Mouse (Mus musculus): ENCODE data around the gene Tgfbr1. TPM values are rescaled to one million over a fixed set of nuclear protein-coding genes. Genes with fewer than 3 reads are reported as not detected.
A peak's percentile ranks its signal among the peaks of the same experiment; 100 is the strongest.

Tgfbr1 gene
- total RNA-seq, 2 experiments from 2014 or later = 18.4 to 18.8 TPM

DNA sequence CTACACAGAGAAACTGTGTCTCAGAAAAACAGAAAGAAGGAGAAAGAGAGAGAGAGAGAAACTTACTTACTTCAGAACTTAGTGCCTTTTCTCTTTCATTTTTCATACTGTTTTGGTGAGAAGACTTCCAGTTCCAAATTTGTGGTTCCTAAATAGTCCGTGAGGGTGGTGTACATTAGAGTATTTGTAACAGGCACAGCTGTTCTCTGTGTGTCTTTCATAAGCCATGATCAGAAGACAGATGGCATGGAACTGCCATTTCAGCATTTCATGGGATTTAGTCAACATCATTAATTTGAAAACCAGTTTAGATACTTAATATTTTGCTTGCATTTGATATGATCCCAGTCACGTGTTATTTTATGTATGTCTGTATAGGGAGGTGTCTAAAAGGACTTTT lies 51.5 kb downstream of the Tgfbr1 start:
- DNase-seq (ENCODE audit: low spot score in 2 of 2) = no peak
- intact Hi-C loops (cut with DNase I) = no loop called here

DNA sequence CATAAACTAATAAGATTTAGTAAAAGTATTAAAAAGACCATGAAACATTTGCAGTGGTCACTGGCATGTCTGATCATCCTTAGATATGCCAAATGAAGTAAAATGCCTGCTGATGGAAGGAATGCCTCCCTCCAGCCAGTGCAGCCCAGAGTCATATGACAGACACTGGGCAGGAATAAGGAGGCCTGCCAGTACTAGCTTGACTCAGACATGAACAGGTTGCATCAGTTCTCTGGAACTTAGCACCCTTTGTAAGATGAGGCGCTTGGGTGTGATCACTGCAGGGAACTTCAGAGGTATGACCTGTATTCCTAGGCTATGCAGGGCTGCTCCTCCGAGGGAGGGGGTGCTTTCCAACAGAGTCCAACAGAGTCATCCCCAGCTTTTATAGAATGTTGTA lies 54.1 kb downstream of the Tgfbr1 start:
- DNase-seq (ENCODE audit: low spot score in 2 of 2) = no peak
- intact Hi-C loops (cut with DNase I) = no loop called here

DNA sequence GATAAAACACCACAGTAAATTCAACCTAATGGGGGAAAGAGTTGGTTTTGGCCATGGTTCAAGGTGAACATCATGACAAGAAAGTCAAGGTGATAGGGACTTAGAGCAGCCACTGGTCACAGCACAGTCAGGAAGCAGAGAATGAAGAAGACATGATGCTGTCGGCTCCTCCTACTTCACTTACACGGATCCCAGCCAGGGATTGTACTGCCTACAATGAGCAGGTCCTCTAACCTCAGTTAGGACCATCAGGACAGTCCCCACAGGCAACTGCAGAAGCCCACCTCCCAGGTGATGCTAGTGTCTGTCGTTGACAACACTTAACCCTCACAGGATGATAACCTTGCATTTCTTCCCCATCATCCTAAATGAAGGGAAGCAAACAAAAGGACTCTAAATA lies 64.8 kb downstream of the Tgfbr1 start:
- DNase-seq (ENCODE audit: low spot score in 2 of 2) = no peak
- intact Hi-C loops (cut with DNase I) = no loop called here

DNA sequence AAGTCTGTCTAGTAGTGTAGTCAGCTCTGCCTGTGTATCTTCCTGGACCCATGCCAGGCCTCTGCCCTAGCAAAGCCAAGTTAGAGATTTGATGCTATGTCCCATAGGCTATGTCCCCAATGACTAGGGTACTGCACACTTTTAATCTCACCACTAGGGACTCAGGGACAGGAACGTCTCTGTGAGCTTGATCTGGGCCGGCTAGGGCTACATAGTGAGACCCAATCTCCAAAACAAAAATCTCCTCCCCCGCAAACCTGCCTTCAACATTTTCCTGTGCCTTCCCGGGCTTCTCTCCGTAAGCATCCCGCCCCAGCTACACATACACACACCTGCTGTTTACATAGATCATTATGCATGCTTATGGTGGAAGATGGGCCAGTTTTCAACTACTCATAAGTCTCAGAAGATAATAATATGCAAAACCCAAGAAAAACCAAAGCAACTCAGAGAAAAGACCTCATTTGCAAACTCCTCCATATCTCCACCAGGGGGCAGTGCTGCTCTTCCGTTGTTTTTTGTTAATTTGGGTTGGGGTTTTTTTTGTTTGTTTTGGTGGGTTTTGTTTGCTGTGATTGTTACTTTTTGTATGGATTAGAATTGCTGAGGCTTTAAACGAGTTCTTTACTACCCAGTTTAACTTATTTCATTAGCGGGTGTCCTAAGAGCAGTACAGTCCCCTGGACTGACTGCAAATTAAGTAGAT lies 66.4 kb downstream of the Tgfbr1 start:
- intact Hi-C loops (cut with DNase I) = no loop called here

DNA sequence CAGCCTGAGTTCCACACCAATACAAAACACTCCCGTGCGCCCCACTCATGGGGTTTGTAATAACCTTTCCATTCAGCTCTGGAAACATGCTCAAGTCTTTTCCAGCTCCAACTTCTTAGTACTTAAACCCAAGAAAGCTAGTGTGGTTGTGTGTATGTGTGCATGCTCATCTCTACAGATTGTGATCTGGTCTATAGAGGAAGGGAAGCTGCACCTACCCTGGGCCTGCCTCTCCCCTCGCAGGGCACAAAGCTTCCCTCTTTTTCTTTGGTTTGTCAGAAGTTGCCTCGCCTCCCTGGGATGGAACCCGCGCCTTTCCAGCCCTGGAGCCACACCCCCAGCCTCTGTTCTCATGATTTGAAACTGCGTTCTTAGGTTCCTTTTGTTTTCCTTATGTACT lies 67.2 kb downstream of the Tgfbr1 start:
- intact Hi-C loops (cut with DNase I) = no loop called here
- DNase-seq (ENCODE audit: low spot score in 2 of 2) = no peak

More for the DNA sequence above, 66.4 kb downstream of the Tgfbr1 start:
- peak in 1 of 2 experiments; percentile 13 for DNase-seq (ENCODE audit: low spot score in 2 of 2)

DNA sequence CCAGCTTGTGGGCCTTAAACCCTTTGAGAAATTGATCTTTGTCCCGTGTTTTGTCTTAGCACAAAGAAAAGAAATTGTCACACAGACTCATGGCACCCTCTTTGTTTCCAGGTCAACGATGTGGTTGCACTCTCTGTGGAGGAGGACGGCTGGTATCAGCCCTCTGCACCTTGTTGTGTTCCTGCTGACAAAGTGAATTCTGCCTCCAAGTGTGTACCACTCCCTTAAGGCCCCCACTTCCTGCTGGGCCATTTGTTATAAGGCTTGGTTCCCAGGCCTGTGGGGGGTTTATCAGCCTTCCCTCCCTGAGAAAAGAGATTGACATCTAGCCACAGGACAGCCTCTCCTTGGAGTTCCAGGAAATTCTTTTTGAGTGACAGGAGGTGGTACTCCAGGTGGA lies 69.2 kb downstream of the Tgfbr1 start:
- intact Hi-C loops (cut with DNase I) = no loop called here
- DNase-seq (ENCODE audit: low spot score in 2 of 2) = no peak

DNA sequence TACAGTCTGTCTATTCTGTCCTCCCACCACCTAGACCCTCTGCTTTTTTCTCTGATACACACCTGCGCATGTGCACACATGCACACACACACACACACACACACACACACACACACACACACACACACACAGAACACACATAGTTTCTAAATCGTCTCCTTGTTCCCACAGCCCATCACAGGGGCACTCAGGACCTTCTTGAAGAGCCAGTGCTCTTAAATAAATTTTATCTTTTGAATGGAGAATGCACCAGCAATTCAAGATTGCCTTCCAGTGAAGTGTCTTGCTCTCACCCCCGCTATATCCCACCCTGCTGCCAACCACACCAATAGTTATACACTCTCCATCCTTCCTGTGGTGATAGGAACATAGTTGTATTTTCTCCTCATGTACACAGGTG lies 69.9 kb downstream of the Tgfbr1 start:
- DNase-seq (ENCODE audit: low spot score in 2 of 2) = no peak
- intact Hi-C loops (cut with DNase I) = no loop called here

DNA sequence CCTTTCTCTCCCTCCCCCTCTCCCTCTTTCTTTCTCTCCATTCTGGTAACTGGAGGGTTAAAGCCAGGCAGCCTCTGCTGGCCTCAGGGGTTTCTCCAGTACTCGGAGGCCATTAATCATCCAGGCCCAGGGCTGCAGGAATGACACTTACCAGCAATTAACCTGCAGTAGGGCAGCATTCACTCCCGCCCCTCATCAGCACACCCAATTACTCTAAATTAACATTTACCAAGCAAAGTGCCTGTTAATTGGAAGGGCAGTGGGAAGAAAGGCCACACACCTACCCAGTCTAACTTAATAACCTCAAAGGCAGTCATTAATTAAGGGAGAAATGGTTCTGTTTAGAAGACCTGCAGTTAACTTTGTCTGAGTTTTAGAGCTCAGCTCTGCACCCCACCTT lies 71.4 kb downstream of the Tgfbr1 start:
- intact Hi-C loops (cut with DNase I) = no loop called here
- DNase-seq (ENCODE audit: low spot score in 2 of 2) = no peak

DNA sequence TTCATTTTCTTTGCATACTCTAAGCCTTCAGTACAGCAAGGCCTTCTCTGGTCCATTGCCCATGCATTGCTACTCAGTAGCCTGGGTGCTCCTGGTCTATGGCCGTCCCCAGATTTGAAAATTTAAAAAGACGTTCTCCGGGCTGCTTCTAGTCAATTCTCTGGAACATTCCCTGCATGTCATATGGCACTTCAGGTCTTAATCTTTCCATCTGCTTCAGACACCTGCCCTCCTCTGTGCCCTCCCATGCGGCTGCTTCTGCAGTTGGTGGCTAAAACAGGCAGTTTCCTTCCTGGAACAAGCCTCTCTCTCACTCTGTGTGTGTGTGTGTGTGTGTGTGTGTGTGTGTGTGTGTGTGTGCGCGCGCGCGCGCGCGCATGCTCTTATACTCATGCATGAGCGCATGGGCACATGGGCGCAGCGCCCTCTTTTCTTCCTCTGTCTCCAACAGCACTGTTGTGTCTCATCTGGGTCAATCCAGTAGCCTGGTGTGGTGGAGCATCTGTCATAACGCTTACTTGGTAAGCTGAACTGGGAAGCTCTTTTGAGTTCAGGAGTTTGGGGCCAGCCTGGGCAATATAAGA lies 72.3 kb downstream of the Tgfbr1 start:
- intact Hi-C loops (cut with DNase I) = no loop called here
- no peak for DNase-seq (ENCODE audit: low spot score in 2 of 2)

DNA sequence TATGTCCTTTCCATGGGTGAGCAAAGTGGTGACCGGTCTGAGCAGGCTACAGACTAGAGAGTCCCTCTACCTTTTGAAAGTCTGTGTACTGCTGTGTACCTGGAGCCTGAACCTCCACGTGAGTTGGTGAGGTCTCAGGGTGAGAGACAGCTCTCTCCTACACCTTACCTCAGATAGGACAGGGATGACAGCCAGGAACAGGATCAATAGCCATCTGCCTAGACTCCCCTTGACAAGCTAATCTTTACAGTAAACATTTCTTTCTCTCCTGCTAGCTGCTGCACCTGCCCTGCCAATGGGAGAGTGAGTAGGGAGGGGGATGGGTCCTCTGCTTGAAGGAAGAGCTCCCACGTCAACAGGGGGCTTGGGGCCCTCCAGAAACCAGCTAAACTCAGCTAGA lies 74.6 kb downstream of the Tgfbr1 start:
- intact Hi-C loops (cut with DNase I) = no loop called here
- DNase-seq (ENCODE audit: low spot score in 2 of 2) = no peak

DNA sequence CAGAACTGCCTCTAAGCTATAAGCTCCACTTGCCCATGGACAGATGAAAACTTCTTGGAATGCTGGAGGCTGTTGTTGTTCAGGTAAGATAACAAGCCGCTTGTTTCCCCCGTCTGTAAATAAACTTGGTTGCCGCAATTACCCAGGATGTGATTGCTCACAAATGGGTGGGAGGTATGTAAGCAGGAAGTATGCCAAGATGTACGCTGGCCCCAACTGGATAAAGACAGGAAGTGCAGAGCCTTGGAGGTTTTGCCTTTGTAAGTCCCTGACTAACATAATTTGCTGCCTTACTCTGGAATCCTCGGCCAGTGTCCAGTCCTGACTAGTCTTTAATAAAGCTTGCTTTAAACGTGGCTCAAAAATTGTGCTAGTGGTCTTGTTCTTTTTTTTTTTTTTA lies 77.5 kb downstream of the Tgfbr1 start:
- intact Hi-C loops (cut with DNase I) = loop anchor here (10.0 kb wide), 1 partner anchor 164 kb away; no protein-coding TSS in a partner anchor
- DNase-seq (ENCODE audit: low spot score in 2 of 2) = no peak

DNA sequence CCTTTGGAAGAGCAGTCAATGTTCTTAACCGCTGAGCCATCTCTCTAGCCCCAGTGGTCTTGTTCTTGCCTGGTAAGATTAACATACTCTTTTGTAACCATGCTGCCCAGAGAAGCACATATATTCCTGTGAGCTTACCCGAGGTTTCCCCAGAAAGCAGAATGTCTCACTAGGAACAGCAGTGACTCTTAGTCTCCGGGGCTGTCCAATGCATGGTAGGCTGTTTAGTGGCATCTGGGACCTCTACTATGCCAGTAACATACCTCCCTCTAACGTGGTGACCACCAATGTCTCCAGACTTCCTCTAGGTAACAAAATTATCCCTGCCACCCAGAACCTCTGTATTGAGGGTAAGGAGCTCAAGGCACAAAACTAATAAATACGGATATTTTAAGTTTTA lies 78.1 kb downstream of the Tgfbr1 start:
- intact Hi-C loops (cut with DNase I) = loop anchor here (10.0 kb wide), 1 partner anchor 164 kb away; no protein-coding TSS in a partner anchor
- DNase-seq (ENCODE audit: low spot score in 2 of 2) = no peak

DNA sequence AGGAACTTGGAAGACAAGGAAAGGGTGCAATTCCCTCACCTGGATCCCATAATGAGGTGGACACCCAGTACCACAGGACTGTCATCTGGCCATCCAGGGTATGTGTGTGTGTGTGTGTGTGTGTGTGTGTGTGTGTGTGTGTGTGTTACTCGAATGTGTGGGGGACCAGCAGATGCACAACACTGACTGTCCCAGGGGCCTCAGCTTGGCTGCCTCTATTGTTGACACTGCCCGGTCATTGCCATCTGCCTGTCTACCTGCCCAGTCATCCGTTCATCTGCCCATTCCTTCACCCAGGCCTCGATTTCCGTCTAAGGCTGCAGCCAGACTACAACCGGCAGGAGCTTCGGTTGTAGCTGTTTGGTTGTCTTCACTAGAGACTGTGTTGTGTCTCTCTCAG lies 79.7 kb downstream of the Tgfbr1 start:
- intact Hi-C loops (cut with DNase I) = loop anchor here (10.0 kb wide), 1 partner anchor 162 kb away; no protein-coding TSS in a partner anchor
- no peak for DNase-seq (ENCODE audit: low spot score in 2 of 2)

DNA sequence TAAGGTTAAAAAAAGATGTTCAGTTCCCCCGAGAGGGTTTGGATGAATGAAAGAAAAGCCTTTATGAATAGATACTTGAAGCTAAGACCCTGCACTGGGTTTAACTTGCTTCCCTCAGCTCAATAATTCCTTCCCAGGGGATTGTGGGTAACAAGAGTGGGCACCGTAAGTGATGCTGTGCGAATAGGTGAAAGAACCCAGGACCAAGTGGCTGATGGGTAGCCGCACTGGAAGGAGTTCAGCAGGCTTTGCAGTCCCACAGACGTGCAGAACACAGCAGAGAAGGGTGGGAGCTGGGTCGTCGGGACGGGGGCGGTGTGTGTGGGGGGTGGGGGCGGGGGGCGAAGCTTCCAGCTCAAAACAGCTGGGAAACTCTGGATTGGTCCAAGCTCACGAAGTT lies 82.1 kb downstream of the Tgfbr1 start:
- intact Hi-C loops (cut with DNase I) = loop anchor here (5.0 to 10.0 kb wide), 3 partner anchors 67 to 972 kb away; no protein-coding TSS in a partner anchor
- DNase-seq (ENCODE audit: low spot score in 2 of 2) = no peak

DNA sequence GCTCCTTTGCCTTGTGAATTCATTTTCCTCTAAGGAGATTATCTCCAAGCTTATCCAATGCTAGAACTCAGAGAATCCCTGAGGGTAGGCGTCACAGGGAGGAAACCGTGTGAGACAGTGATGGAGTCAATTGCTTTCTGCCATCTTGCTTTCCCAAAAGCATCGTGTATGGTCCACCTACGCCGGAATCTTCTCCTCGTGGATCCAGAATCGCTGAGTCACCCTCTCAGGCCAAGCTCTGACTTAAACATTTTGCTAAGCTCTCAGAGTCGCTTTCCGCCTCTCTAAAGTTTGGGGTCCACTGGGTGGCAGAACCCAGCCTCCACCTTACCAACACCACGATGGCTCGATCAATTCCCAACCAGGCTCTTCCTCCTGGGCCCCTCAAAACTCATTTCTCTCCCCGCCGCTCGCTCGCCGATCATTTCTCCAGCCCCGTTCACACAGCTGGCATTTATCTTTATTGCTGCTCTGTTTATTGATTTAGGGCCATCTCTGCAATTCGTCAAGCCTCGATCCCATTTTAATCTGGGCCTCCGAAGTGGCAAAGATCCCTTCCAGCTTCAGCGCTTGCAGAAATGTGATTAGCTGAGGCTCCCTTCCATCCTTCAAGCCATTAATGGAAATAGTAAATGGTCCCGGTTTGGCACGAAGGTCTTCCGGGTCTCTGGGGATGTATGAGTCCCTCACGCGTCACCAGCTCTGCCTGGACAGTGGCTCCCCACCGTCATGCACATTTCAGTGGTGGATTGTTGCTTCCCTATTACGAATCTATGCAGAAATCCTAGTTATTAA lies 82.7 kb downstream of the Tgfbr1 start:
- no peak for DNase-seq (ENCODE audit: low spot score in 2 of 2)
- intact Hi-C loops (cut with DNase I) = loop anchor here (5.0 to 10.0 kb wide), 3 partner anchors 67 to 972 kb away; no protein-coding TSS in a partner anchor

DNA sequence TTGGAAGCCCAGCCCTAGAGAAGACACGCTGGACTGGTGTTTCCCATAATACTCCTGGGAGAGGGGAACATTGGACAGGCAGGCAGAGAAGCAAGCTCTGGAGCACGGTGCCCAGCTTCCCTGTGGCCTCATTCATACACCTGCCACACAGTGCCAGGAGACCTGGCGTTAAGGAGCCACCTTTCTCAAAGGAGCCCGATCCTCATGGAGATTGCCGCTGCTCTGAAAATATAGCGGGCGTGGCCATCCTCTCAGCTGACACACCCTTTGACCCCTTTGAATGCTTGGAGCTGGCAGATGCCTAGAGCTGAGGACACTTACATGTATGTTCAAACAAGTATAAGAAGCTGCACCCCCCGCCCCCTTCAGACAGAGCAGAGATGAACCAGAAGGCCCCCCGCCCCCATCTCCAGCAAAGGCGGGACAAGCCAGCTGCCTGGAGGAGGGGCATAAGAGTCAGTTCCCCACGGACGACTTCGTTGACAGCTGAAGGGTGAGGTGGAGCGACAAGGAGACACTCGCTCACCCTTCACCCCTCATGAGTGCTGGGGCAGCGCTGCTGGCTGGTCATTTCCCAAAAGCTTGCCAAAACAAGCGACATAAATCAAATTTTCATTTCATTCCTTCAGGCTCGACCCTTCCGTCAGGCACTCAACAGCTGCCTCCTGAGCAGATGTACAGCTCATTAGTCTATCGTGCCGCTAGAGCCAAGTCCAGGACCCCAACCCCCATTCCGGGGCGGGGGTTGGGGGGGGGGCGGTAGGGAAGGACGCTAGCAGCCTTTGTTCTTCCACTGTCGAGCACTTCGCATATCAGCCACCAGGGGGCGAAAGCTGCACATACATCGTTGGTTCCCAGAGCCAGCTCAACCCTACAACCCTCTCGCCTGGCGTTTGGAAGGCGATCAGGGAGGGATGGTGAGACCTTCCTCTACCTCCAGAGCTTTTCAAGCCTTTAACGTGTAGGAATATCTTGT lies 84.6 kb downstream of the Tgfbr1 start:
- peak; percentile 90 to 94 for DNase-seq (ENCODE audit: low spot score in 2 of 2)
- intact Hi-C loops (cut with DNase I) = loop anchor here (1.0 to 10.0 kb wide), 4 partner anchors 65 to 970 kb away; no protein-coding TSS in a partner anchor

DNA sequence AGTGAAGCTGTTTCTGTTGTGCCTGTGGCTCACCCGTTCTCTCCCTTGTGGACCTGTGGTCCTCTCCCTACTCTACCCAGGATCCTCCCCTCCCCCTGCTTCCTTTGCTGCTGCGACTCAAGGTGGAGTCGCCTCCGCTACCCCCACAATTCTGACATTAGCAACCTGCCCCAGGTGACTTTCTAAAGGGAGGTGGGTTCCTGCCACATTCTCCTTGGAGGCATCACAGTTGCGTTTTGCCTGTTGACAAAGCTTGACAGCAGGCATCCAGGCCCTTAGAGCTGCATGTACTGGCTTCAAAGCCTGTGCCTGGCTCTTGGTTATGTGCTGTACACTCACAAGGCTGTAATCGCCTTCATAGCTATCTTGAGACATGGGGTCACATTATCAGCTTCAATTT lies 85.9 kb downstream of the Tgfbr1 start:
- intact Hi-C loops (cut with DNase I) = loop anchor here (1.0 to 10.0 kb wide), 4 partner anchors 63 to 968 kb away; no protein-coding TSS in a partner anchor
- DNase-seq (ENCODE audit: low spot score in 2 of 2) = no peak

DNA sequence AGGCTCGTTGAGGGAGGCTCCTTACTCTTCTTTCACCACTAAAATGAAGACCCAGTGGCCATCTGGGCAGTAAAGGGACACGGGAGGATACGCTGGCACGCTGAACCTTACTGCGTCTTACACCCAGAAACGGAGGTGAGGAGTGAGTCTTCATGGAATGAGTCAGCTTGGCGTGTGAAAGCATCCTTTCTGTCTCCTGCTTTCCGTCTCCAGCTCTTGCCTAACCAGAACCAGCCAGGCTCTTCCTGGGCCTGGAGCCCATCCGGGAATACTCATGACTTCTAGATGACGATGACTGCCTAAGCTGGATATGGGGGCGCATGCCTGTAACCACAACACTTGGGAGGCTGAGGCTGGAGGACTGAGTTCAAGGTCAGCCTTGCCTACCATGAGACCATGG lies 87.9 kb downstream of the Tgfbr1 start:
- DNase-seq (ENCODE audit: low spot score in 2 of 2) = peak in 1 of 2 experiments; percentile 80
- intact Hi-C loops (cut with DNase I) = no loop called here

DNA sequence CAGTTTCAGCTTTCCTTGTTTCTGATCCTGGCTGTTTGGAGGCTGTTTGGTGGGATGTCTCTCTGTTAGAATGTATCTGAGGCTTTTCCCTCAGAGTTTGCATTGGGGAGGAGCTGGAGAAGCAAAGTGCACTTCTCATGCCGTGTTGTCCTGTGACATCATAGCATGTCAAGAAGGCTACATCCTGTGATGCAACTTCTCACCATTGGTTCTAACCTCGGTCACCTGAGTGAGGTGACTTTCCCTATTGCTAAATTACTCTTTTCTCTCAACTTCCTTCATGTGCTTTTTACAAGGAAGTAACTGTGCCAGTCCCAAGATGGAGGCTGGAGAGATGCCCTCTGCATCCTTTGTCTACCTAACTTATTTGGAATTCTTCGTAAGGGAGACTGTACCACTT lies 95.5 kb downstream of the Tgfbr1 start:
- DNase-seq (ENCODE audit: low spot score in 2 of 2) = no peak
- intact Hi-C loops (cut with DNase I) = no loop called here

All from left cerebral cortex, postnatal 25 days (tissue).